Mouse (Mus musculus): ENCODE measurements around the gene Muc3.

DNA sequence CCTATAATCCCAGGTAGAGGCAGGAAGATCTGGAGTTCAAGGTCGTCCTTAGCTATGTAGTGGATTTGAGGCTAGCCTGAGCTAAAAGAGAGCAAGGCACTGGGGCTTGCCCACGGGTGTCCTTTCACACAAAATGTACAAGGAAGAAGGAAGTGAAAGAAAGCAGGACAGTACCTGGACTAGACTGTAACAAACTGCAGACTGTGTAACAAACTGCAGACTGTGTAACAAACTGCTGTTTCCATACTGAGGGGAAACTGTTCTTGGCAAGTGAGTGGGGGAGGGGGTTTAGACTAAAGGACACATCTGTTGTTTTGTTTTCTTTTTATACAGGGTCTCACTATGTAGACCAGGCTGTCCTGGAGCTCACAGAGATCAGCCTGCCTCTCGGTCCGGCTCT, 27.8 kb downstream of the Muc3 start:
- no peak for TF ChIP-seq POLR2A (IDR thresholded peaks at IDR 0.05; ENCODE audit: insufficient read length, low read depth)
- no peak for TF ChIP-seq E2F4 (IDR thresholded peaks at IDR 0.05; ENCODE audit: insufficient read depth)
